Mouse (Mus musculus) ovary, postnatal 10 days (tissue): Measurements from ENCODE around the gene Aunip.

Experiments
- DNase-seq: peaks from one replicate; pipeline ENCODE4 v3.0.0; 2022; ENCODE audit warnings: low spot score

Gene Aunip

GRCm38 (mm10) chr4:134553631-134554030, 42.8 kb downstream of the Aunip start:
- no peak for DNase-seq

- no peak for DNase-seq
These were observed 45.3 kb downstream of the Aunip start for GRCm38 (mm10) chr4:134555956-134556580.

- DNase-seq = no peak
These were observed 46.9 kb downstream of the Aunip start for GRCm38 (mm10) chr4:134557626-134558249.

GRCm38 (mm10) chr4:134558570-134559113, 47.8 kb downstream of the Aunip start:
- no peak for DNase-seq

GRCm38 (mm10) chr4:134559154-134559553, 48.4 kb downstream of the Aunip start:
- no peak for DNase-seq

GRCm38 (mm10) chr4:134560699-134561098, 49.9 kb downstream of the Aunip start:
- no peak for DNase-seq

GRCm38 (mm10) chr4:134562014-134562413, 51.2 kb downstream of the Aunip start:
- DNase-seq = no peak

GRCm38 (mm10) chr4:134563624-134564023, 52.8 kb downstream of the Aunip start:
- no peak for DNase-seq

GRCm38 (mm10) chr4:134564093-134564492, 53.3 kb downstream of the Aunip start:
- no peak for DNase-seq

GRCm38 (mm10) chr4:134567377-134568226, 56.8 kb downstream of the Aunip start:
- no peak for DNase-seq

GRCm38 (mm10) chr4:134569205-134569604, 58.4 kb downstream of the Aunip start:
- no peak for DNase-seq

GRCm38 (mm10) chr4:134569831-134570230, 59.0 kb downstream of the Aunip start:
- DNase-seq = no peak

GRCm38 (mm10) chr4:134570704-134571451, 60.1 kb downstream of the Aunip start:
- no peak for DNase-seq

GRCm38 (mm10) chr4:134572449-134573300, 61.9 kb downstream of the Aunip start:
- no peak for DNase-seq
